Mouse (Mus musculus) heart, postnatal 14 days (tissue): ENCODE data around the gene B020031M17Rik. TPM values are rescaled to one million over a fixed set of nuclear protein-coding genes. Genes with fewer than 3 reads are reported as not detected.

ENCODE experiments used
- total RNA-seq, 2 experiments: library from RNA; stranded (reverse); gene quantifications; 2 replicates each; pipeline ENCODE4 v1.2.3; 2021

Gene B020031M17Rik
- total RNA-seq, 2 experiments from 2014 or later, result not detected

Other genes with a start within 250 kb of the B020031M17Rik start
- under 1 TPM; 0.88 to 0.93 TPM for gene Nim1k, start 194.9 kb downstream of the B020031M17Rik start, total RNA-seq
- 10 to 100 TPM; 22.9 TPM for gene Zfp131, start 159.9 kb downstream of the B020031M17Rik start, total RNA-seq
- gene AF067063, start 120.6 kb downstream of the B020031M17Rik start, total RNA-seq, result not detected
- gene D13Ertd608e, start 114.8 kb downstream of the B020031M17Rik start, total RNA-seq, result not detected
- gene Tcstv1, start 56.0 kb downstream of the B020031M17Rik start, total RNA-seq, result not detected
- gene Gm21761, start 21.5 kb downstream of the B020031M17Rik start, total RNA-seq, result not detected
- gene Gm36079, start 76.2 kb upstream of the B020031M17Rik start, total RNA-seq, result not detected
- gene Gm21188, start 101.4 kb upstream of the B020031M17Rik start, total RNA-seq, result under 1 TPM in 1 of 2 experiments, not detected in 1; 0.15 TPM
- gene Gm20767, start 189.4 kb upstream of the B020031M17Rik start, total RNA-seq, result not detected
- gene Gm21818, start 221.6 kb upstream of the B020031M17Rik start, total RNA-seq, result not detected